Mouse (Mus musculus) neural tube, embryonic 15.5 days (tissue): Measurements from ENCODE around the gene Mrpl54. TPM values are rescaled to one million over a fixed set of nuclear protein-coding genes. Genes with fewer than 3 reads are reported as not detected.
A peak's percentile ranks its signal among the peaks of the same experiment; 100 is the strongest.

ENCODE experiments used
- microRNA-seq: library from miRNA; unstranded; fragments of <30 nt; microRNA quantifications from one replicate; pipeline ENCODE4, GENCODE M21; 2017
- polyA plus RNA-seq: library from polyadenylated mRNA; unstranded; fragments of >200 nt; fragmentation: Nextera tagmentation; extraction: Ambion mirVana; gene quantifications from 2 replicates; pipeline ENCODE4 v1.2.1, GENCODE M21; 2015

The Mrpl54 gene
- polyA plus RNA-seq, 1 experiment from 2014 or later: 155 TPM

Small RNA genes lying within 50 kb of the gene (microRNA-seq; reads per million reads assigned to microRNA genes)
- 11.6 reads per million, percentile 27 among the genes with 10 or more reads in this experiment for gene Mir3057

Other genes starting within 250 kb of the Mrpl54 start
- 55.3 and 69.4 TPM in 2 replicates for gene Diras1, start 241.3 kb downstream of the Mrpl54 start, polyA plus RNA-seq
- gene Slc39a3, start 229.5 kb downstream of the Mrpl54 start, polyA plus RNA-seq: 43.9 and 47.7 TPM in 2 replicates
- 290 and 298 TPM in 2 replicates for gene Sgta, start 206.8 kb downstream of the Mrpl54 start, polyA plus RNA-seq
- 44.3 and 52.9 TPM in 2 replicates for gene Thop1, start 196.9 kb downstream of the Mrpl54 start, polyA plus RNA-seq
- 0.38 and 0.56 TPM in 2 replicates for gene Creb3l3, start 168.1 kb downstream of the Mrpl54 start, polyA plus RNA-seq
- 227 and 241 TPM in 2 replicates for gene Map2k2, start 161.0 kb downstream of the Mrpl54 start, polyA plus RNA-seq
- 14.8 and 21.0 TPM in 2 replicates for gene Zbtb7a, start 131.7 kb downstream of the Mrpl54 start, polyA plus RNA-seq
- gene Pias4, start 99.0 kb downstream of the Mrpl54 start, polyA plus RNA-seq: 52.8 and 57.3 TPM in 2 replicates
- 493 and 549 TPM in 2 replicates for gene Eef2, start 90.3 kb downstream of the Mrpl54 start, polyA plus RNA-seq
- 65.7 and 70.4 TPM in 2 replicates for gene Dapk3, start 83.9 kb downstream of the Mrpl54 start, polyA plus RNA-seq
- gene 4930442H23Rik, start 83.1 kb downstream of the Mrpl54 start, polyA plus RNA-seq: not detected in 2 replicates
- 0.17 and 0.26 TPM in 2 replicates for gene Nmrk2, start 64.9 kb downstream of the Mrpl54 start, polyA plus RNA-seq
- gene Atcay, start 36.1 kb downstream of the Mrpl54 start, polyA plus RNA-seq: 64.8 and 91.1 TPM in 2 replicates
- 27.1 and 31.9 TPM in 2 replicates for gene Zfr2, start 33.8 kb downstream of the Mrpl54 start, polyA plus RNA-seq
- 37.1 and 48.3 TPM in 2 replicates for gene Matk, start 14.0 kb downstream of the Mrpl54 start, polyA plus RNA-seq
- gene Apba3, start within 50 bp of the Mrpl54 start, polyA plus RNA-seq: 38.0 and 39.1 TPM in 2 replicates
- 4.1 and 7.9 TPM in 2 replicates for gene Tjp3, start 24.6 kb upstream of the Mrpl54 start, polyA plus RNA-seq
- gene Pip5k1c, start 26.0 kb upstream of the Mrpl54 start, polyA plus RNA-seq: 116 and 124 TPM in 2 replicates
- gene Cactin, start 54.2 kb upstream of the Mrpl54 start, polyA plus RNA-seq: 27.8 and 34.0 TPM in 2 replicates
- 5.5 and 11.4 TPM in 2 replicates for gene Tbxa2r, start 61.8 kb upstream of the Mrpl54 start, polyA plus RNA-seq
- gene Gipc3, start 76.3 kb upstream of the Mrpl54 start, polyA plus RNA-seq: not detected in 2 replicates
- gene Hmg20b, start 83.5 kb upstream of the Mrpl54 start, polyA plus RNA-seq: 31.0 and 48.9 TPM in 2 replicates
- 22.9 and 29.4 TPM in 2 replicates for gene Mfsd12, start 90.6 kb upstream of the Mrpl54 start, polyA plus RNA-seq
- 1.3 and 1.5 TPM in 2 replicates for gene 4930404N11Rik, start 98.9 kb upstream of the Mrpl54 start, polyA plus RNA-seq
- 132 and 146 TPM in 2 replicates for gene Fzr1, start 111.6 kb upstream of the Mrpl54 start, polyA plus RNA-seq
- gene Dohh, start 117.5 kb upstream of the Mrpl54 start, polyA plus RNA-seq: 101 TPM in 2 replicates
- gene Gm48551, start 117.5 kb upstream of the Mrpl54 start, polyA plus RNA-seq: 5.7 and 7.2 TPM in 2 replicates
- gene Gm48552, start 122.1 kb upstream of the Mrpl54 start, polyA plus RNA-seq: 3.4 and 3.6 TPM in 2 replicates
- gene Smim24, start 126.1 kb upstream of the Mrpl54 start, polyA plus RNA-seq: 2.5 and 9.3 TPM in 2 replicates
- 35.0 and 35.8 TPM in 2 replicates for gene Nfic, start 188.7 kb upstream of the Mrpl54 start, polyA plus RNA-seq
- gene Celf5, start 215.8 kb upstream of the Mrpl54 start, polyA plus RNA-seq: 54.8 and 62.5 TPM in 2 replicates
- gene Ncln, start 229.5 kb upstream of the Mrpl54 start, polyA plus RNA-seq: 68.5 and 70.3 TPM in 2 replicates
- 0.69 and 2.1 TPM in 2 replicates for gene S1pr4, start 233.2 kb upstream of the Mrpl54 start, polyA plus RNA-seq